Mouse (Mus musculus): ENCODE measurements around the gene Scamp3. TPM values are rescaled to one million over a fixed set of nuclear protein-coding genes. Genes with fewer than 3 reads are reported as not detected.
A peak's percentile ranks its signal among the peaks of the same experiment; 100 is the strongest.

The Scamp3 gene
- polyA plus RNA-seq, 1 experiment: 54.2 TPM

DNA sequence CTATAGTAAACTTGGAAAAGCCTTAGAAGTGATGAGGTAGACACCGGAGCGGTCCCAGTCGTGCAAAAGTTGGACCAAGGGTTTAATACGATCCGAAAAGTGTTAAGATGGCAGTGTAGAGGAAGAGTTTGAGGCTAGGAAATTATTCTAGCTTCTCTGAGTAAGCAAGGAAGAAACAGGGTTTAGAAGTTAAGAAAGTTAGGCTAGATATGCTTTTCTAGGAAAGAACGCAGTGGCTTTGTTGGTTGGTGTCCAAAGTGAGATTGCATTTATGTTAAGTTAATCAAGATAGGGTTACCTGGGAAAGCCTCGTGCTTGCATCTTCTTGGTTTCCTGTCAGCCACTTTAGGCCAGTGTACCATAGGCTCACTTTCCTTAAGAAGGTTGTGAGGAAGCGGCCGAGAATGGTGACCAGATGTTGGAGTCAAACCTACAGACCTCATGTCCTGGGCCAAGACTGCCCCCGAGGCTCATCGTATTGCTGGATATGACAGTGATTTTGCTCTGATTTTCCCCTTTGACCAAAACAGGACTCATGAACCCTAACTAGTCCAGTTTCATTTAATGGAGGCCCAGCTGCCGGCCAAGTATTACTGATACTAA, 11.9 kb upstream of the Scamp3 start:
- WGBS: 16% methylated on average over 12 of the region's 12 CpGs
- H3K27ac ChIP-seq (ENCODE audit: control insufficient read depth, insufficient read depth, low read depth, low read length, poor library complexity): peak overlapping the region; percentile 89
- peaks cover 4% of the 10 kb centered on the region; the same call in 1 of the 2 replicates for H3K4me1 ChIP-seq (ENCODE audit: control insufficient read depth, insufficient read depth, low read length)
- no peak for TF ChIP-seq CTCF (IDR thresholded peaks at IDR 0.05; ENCODE audit: control insufficient read depth, insufficient read depth, low read length)
- no peak for TF ChIP-seq POLR2A (IDR thresholded peaks at IDR 0.05; ENCODE audit: borderline replicate concordance, control insufficient read depth, low read depth, low read length)
- H3K4me3 ChIP-seq (replicated peaks; ENCODE audit: control insufficient read depth, low read depth, low read length): peak overlapping the region; percentile 85

GRCm38 (mm10) chr3:89166945-89167344, 10.3 kb upstream of the Scamp3 start:
- Histone ChIP-seq H3K4me3 (replicated peaks; ENCODE audit: control insufficient read depth, low read depth, low read length) (no peak overlapping the region), H3K4me1 (ENCODE audit: control insufficient read depth, insufficient read depth, low read length) (peaks cover 4% of the 10 kb centered on the region; the same call in 1 of the 2 replicates), H3K27ac (ENCODE audit: control insufficient read depth, insufficient read depth, low read depth, low read length, poor library complexity) (no peak overlapping the region)
- WGBS: 91% methylated on average over 19 of the region's 19 CpGs
- no peak for TF ChIP-seq CTCF (IDR thresholded peaks at IDR 0.05; ENCODE audit: control insufficient read depth, insufficient read depth, low read length)
- TF ChIP-seq POLR2A (IDR thresholded peaks at IDR 0.05; ENCODE audit: borderline replicate concordance, control insufficient read depth, low read depth, low read length): no peak

DNA sequence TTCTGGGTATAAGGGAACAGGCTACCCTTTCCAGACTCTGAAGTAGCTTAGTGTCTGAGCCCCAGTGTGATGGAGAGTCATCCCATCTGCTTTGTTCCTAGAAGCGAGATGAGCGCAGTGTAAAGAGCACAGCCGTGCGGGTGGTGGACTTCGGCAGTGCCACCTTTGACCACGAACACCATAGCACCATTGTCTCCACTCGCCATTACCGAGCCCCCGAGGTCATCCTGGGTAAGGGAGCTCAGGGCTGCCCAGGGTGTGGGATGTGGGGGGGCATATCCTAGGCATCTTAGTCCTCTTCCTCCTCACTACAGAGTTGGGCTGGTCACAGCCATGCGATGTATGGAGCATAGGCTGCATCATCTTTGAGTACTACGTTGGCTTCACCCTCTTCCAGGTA, 2.4 kb upstream of the Scamp3 start:
- H3K4me3 ChIP-seq (replicated peaks; ENCODE audit: control insufficient read depth, low read depth, low read length): no peak overlapping the region
- 94% methylated on average over 11 of the region's 11 CpGs for WGBS
- peaks cover 2% of the 10 kb centered on the region; the same call in 1 of the 2 replicates for H3K4me1 ChIP-seq (ENCODE audit: control insufficient read depth, insufficient read depth, low read length)
- TF ChIP-seq CTCF (IDR thresholded peaks at IDR 0.05; ENCODE audit: control insufficient read depth, insufficient read depth, low read length) (no peak), POLR2A (IDR thresholded peaks at IDR 0.05; ENCODE audit: borderline replicate concordance, control insufficient read depth, low read depth, low read length) (no peak)
- H3K27ac ChIP-seq (ENCODE audit: control insufficient read depth, insufficient read depth, low read depth, low read length, poor library complexity): no peak overlapping the region

DNA sequence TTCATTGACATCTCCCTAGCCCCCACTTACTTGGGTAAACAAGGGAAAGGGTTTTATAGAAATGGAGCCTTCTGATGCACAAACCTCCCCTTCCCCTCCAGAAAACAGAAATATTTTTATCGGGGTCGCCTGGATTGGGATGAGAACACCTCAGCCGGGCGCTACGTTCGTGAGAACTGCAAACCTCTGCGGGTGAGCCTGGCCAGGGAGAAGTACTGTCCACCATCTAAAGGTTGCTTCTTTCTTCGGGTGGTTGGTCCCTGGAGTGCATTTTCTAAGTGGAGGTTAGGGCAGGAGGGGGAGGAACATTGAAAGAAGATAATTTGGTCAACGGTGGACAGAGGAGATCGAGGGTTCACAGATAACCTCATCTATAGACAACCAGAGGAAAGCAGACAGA, 1.7 kb upstream of the Scamp3 start:
- H3K27ac ChIP-seq (ENCODE audit: control insufficient read depth, insufficient read depth, low read depth, low read length, poor library complexity): no peak overlapping the region
- peaks cover 2% of the 10 kb centered on the region; the same call in 1 of the 2 replicates for H3K4me1 ChIP-seq (ENCODE audit: control insufficient read depth, insufficient read depth, low read length)
- TF ChIP-seq POLR2A (IDR thresholded peaks at IDR 0.05; ENCODE audit: borderline replicate concordance, control insufficient read depth, low read depth, low read length): no peak
- TF ChIP-seq CTCF (IDR thresholded peaks at IDR 0.05; ENCODE audit: control insufficient read depth, insufficient read depth, low read length): no peak
- no peak overlapping the region for H3K4me3 ChIP-seq (replicated peaks; ENCODE audit: control insufficient read depth, low read depth, low read length)
- WGBS: 85% methylated on average over 10 of the region's 10 CpGs

DNA sequence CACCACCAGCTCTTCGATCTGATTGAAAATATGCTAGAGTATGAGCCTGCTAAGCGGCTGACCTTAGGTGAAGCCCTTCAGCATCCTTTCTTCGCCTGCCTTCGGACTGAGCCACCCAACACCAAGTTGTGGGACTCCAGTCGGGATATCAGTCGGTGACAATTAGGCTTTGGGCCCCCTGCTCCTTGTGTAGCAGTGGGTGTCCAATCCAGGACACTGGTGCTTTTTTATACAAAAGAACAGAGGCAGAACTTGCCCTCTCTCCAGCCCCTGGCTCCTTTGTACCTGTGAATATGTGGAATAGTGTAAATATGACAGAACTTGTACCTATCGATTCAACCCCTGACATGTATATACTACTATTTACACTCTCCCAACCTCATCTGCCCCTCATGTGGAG, 852 bp upstream of the Scamp3 start:
- whole genome bisulfite sequencing: 92% methylated on average over 7 of the region's 7 CpGs
- Histone ChIP-seq H3K4me3 (replicated peaks; ENCODE audit: control insufficient read depth, low read depth, low read length) (no peak overlapping the region), H3K4me1 (ENCODE audit: control insufficient read depth, insufficient read depth, low read length) (peaks cover 2% of the 10 kb centered on the region; the same call in 1 of the 2 replicates), H3K27ac (ENCODE audit: control insufficient read depth, insufficient read depth, low read depth, low read length, poor library complexity) (no peak overlapping the region)
- TF ChIP-seq CTCF (IDR thresholded peaks at IDR 0.05; ENCODE audit: control insufficient read depth, insufficient read depth, low read length) (no peak), POLR2A (IDR thresholded peaks at IDR 0.05; ENCODE audit: borderline replicate concordance, control insufficient read depth, low read depth, low read length) (no peak)

DNA sequence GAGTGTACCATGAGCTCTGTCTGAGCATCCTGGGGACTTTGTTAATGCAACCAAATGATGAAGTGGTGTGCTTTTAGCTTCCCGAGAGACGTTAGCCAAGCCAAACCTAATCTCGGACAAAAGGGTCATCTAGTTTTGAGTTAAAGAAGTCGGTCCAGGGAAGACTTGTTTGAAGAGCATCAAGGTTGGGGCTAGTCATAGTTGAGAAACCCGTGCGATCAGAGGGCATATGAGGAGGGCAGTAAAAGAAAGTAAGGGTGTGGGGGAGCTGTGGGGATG, 773 bp downstream of the Scamp3 start:
- Histone ChIP-seq H3K27ac (ENCODE audit: control insufficient read depth, insufficient read depth, low read depth, low read length, poor library complexity) (no peak overlapping the region), H3K4me1 (ENCODE audit: control insufficient read depth, insufficient read depth, low read length) (peaks cover 3% of the 10 kb centered on the region; the same call in 1 of the 2 replicates), H3K4me3 (replicated peaks; ENCODE audit: control insufficient read depth, low read depth, low read length) (peak overlapping the region; percentile 51)
- 4% methylated on average over 6 of the region's 6 CpGs for WGBS
- TF ChIP-seq POLR2A (IDR thresholded peaks at IDR 0.05; ENCODE audit: borderline replicate concordance, control insufficient read depth, low read depth, low read length) (no peak), CTCF (IDR thresholded peaks at IDR 0.05; ENCODE audit: control insufficient read depth, insufficient read depth, low read length) (no peak)

GRCm38 (mm10) chr3:89179056-89179455, 1.8 kb downstream of the Scamp3 start:
- no peak overlapping the region for H3K27ac ChIP-seq (ENCODE audit: control insufficient read depth, insufficient read depth, low read depth, low read length, poor library complexity)
- no peak for TF ChIP-seq CTCF (IDR thresholded peaks at IDR 0.05; ENCODE audit: control insufficient read depth, insufficient read depth, low read length)
- TF ChIP-seq POLR2A (IDR thresholded peaks at IDR 0.05; ENCODE audit: borderline replicate concordance, control insufficient read depth, low read depth, low read length): no peak
- 85% methylated on average over 11 of the region's 11 CpGs for WGBS
- H3K4me3 ChIP-seq (replicated peaks; ENCODE audit: control insufficient read depth, low read depth, low read length): no peak overlapping the region
- peaks cover 3% of the 10 kb centered on the region for H3K4me1 ChIP-seq (ENCODE audit: control insufficient read depth, insufficient read depth, low read length)

GRCm38 (mm10) chr3:89181749-89182500, 4.7 kb downstream of the Scamp3 start:
- H3K4me3 ChIP-seq (replicated peaks; ENCODE audit: control insufficient read depth, low read depth, low read length): no peak overlapping the region

More at GRCm38 (mm10) chr3:89181749-89182500, 4.7 kb downstream of the Scamp3 start:
- WGBS: 82% methylated on average over 27 of the region's 27 CpGs
- no peak overlapping the region for H3K27ac ChIP-seq (ENCODE audit: control insufficient read depth, insufficient read depth, low read depth, low read length, poor library complexity)
- TF ChIP-seq POLR2A (IDR thresholded peaks at IDR 0.05; ENCODE audit: borderline replicate concordance, control insufficient read depth, low read depth, low read length): no peak
- no peak for TF ChIP-seq CTCF (IDR thresholded peaks at IDR 0.05; ENCODE audit: control insufficient read depth, insufficient read depth, low read length)
- H3K4me1 ChIP-seq (ENCODE audit: control insufficient read depth, insufficient read depth, low read length): peaks cover 3% of the 10 kb centered on the region
